Mouse (Mus musculus): ENCODE measurements at regions not wholly inside any gene's neighbourhood (a gene's known extent, or its start where the extent isn't known, plus 50 kb on each side); places are given as distances from the start of the nearest gene placed in this dataset.

- no peak for ATAC-seq (ENCODE audit: insufficient number of reproducible peaks, low FRiP score, low TSS enrichment, low read depth)
- 39% methylated on average over 2 of the region's 2 CpGs for WGBS
- no peak for DNase-seq (ENCODE audit: low spot score)
- H3K4me1 ChIP-seq (ENCODE audit: control insufficient read depth, insufficient read depth, low read length), result no peaks in the 10 kb centered on the region
- no peak overlapping the region for H3K4me3 ChIP-seq (ENCODE audit: low read depth, low read length)
- H3K4me2 ChIP-seq (ENCODE audit: low read depth, severe bottlenecking), result no peak overlapping the region
- H3K27ac ChIP-seq (replicated peaks; ENCODE audit: low read depth, low read length), result no peak overlapping the region
- H3K9ac ChIP-seq (ENCODE audit: low read length), result no peak overlapping the region
- no peaks in the 10 kb centered on the region for H3K36me3 ChIP-seq (ENCODE audit: control insufficient read depth, insufficient read depth, low read length)
- no peaks in the 10 kb centered on the region for H3K27me3 ChIP-seq (ENCODE audit: control insufficient read depth, insufficient read depth, low read length)
- H3K9me3 ChIP-seq (ENCODE audit: control insufficient read depth, low read length), result no peaks in the 10 kb centered on the region
These were observed 525.6 kb upstream of the Man1a start for GRCm38 (mm10) chr10:54601993-54602392.

GRCm38 (mm10) chr10:54595072-54595471, 518.7 kb upstream of the Man1a start:
- Histone ChIP-seq H3K4me3 (ENCODE audit: low read depth, low read length) (no peak overlapping the region), H3K4me1 (ENCODE audit: control insufficient read depth, insufficient read depth, low read length) (no peaks in the 10 kb centered on the region), H3K4me2 (ENCODE audit: low read depth, severe bottlenecking) (no peak overlapping the region), H3K9me3 (ENCODE audit: control insufficient read depth, low read length) (no peaks in the 10 kb centered on the region), H3K27ac (replicated peaks; ENCODE audit: low read depth, low read length) (no peak overlapping the region), H3K27me3 (ENCODE audit: control insufficient read depth, insufficient read depth, low read length) (no peaks in the 10 kb centered on the region), H3K9ac (ENCODE audit: low read length) (no peak overlapping the region), H3K36me3 (ENCODE audit: control insufficient read depth, insufficient read depth, low read length) (no peaks in the 10 kb centered on the region)
- DNase-seq (ENCODE audit: low spot score) (no peak), ATAC-seq (ENCODE audit: insufficient number of reproducible peaks, low FRiP score, low TSS enrichment, low read depth) (no peak)
- 50% methylated on average over 2 of the region's 2 CpGs for WGBS

GRCm38 (mm10) chr10:54558636-54559035, 482.2 kb upstream of the Man1a start:
- no peaks in the 10 kb centered on the region for H3K36me3 ChIP-seq (ENCODE audit: control insufficient read depth, insufficient read depth, low read length)
- WGBS, result 61% methylated on average over 4 of the region's 4 CpGs
- no peaks in the 10 kb centered on the region for H3K4me1 ChIP-seq (ENCODE audit: control insufficient read depth, insufficient read depth, low read length)
- DNase-seq (ENCODE audit: low spot score), result no peak
- no peak overlapping the region for H3K27ac ChIP-seq (replicated peaks; ENCODE audit: low read depth, low read length)
- no peak overlapping the region for H3K9ac ChIP-seq (ENCODE audit: low read length)
- H3K4me3 ChIP-seq (ENCODE audit: low read depth, low read length), result no peak overlapping the region
- H3K4me2 ChIP-seq (ENCODE audit: low read depth, severe bottlenecking), result no peak overlapping the region
- no peaks in the 10 kb centered on the region for H3K27me3 ChIP-seq (ENCODE audit: control insufficient read depth, insufficient read depth, low read length)
- no peaks in the 10 kb centered on the region for H3K9me3 ChIP-seq (ENCODE audit: control insufficient read depth, low read length)
- ATAC-seq (ENCODE audit: insufficient number of reproducible peaks, low FRiP score, low TSS enrichment, low read depth), result no peak

- Histone ChIP-seq H3K4me1 (ENCODE audit: control insufficient read depth, insufficient read depth, low read length) (no peaks in the 10 kb centered on the region), H3K36me3 (ENCODE audit: control insufficient read depth, insufficient read depth, low read length) (no peaks in the 10 kb centered on the region), H3K9ac (ENCODE audit: low read length) (no peak overlapping the region), H3K9me3 (ENCODE audit: control insufficient read depth, low read length) (no peaks in the 10 kb centered on the region), H3K27me3 (ENCODE audit: control insufficient read depth, insufficient read depth, low read length) (no peaks in the 10 kb centered on the region), H3K4me3 (ENCODE audit: low read depth, low read length) (no peak overlapping the region), H3K27ac (replicated peaks; ENCODE audit: low read depth, low read length) (no peak overlapping the region), H3K4me2 (ENCODE audit: low read depth, severe bottlenecking) (no peak overlapping the region)
- 80% methylated on average over 6 of the region's 6 CpGs for WGBS
- no peak for DNase-seq (ENCODE audit: low spot score)
- ATAC-seq (ENCODE audit: insufficient number of reproducible peaks, low FRiP score, low TSS enrichment, low read depth), result no peak
These were observed 475.5 kb upstream of the Man1a start for GRCm38 (mm10) chr10:54551734-54552397.

- no peaks in the 10 kb centered on the region for H3K27me3 ChIP-seq (ENCODE audit: control insufficient read depth, insufficient read depth, low read length)
- WGBS, result 93% methylated on average over 2 of the region's 2 CpGs
- no peak for ATAC-seq (ENCODE audit: insufficient number of reproducible peaks, low FRiP score, low TSS enrichment, low read depth)
These were observed 474.3 kb upstream of the Man1a start for GRCm38 (mm10) chr10:54550665-54551064.

GRCm38 (mm10) chr10:54548977-54549376, 472.6 kb upstream of the Man1a start:
- Histone ChIP-seq H3K4me1 (ENCODE audit: control insufficient read depth, insufficient read depth, low read length) (no peaks in the 10 kb centered on the region), H3K27ac (replicated peaks; ENCODE audit: low read depth, low read length) (no peak overlapping the region), H3K4me2 (ENCODE audit: low read depth, severe bottlenecking) (no peak overlapping the region), H3K36me3 (ENCODE audit: control insufficient read depth, insufficient read depth, low read length) (no peaks in the 10 kb centered on the region), H3K27me3 (ENCODE audit: control insufficient read depth, insufficient read depth, low read length) (no peaks in the 10 kb centered on the region), H3K4me3 (ENCODE audit: low read depth, low read length) (no peak overlapping the region), H3K9me3 (ENCODE audit: control insufficient read depth, low read length) (no peaks in the 10 kb centered on the region), H3K9ac (ENCODE audit: low read length) (no peak overlapping the region)
- 86% methylated on average over 2 of the region's 2 CpGs for WGBS
- DNase-seq (ENCODE audit: low spot score), result no peak
- ATAC-seq (ENCODE audit: insufficient number of reproducible peaks, low FRiP score, low TSS enrichment, low read depth), result no peak

More at GRCm38 (mm10) chr10:54550665-54551064, 474.3 kb upstream of the Man1a start:
- Histone ChIP-seq H3K4me2 (ENCODE audit: low read depth, severe bottlenecking) (no peak overlapping the region), H3K27ac (replicated peaks; ENCODE audit: low read depth, low read length) (no peak overlapping the region), H3K36me3 (ENCODE audit: control insufficient read depth, insufficient read depth, low read length) (no peaks in the 10 kb centered on the region), H3K4me3 (ENCODE audit: low read depth, low read length) (no peak overlapping the region), H3K9ac (ENCODE audit: low read length) (no peak overlapping the region), H3K9me3 (ENCODE audit: control insufficient read depth, low read length) (no peaks in the 10 kb centered on the region), H3K4me1 (ENCODE audit: control insufficient read depth, insufficient read depth, low read length) (no peaks in the 10 kb centered on the region)
- DNase-seq (ENCODE audit: low spot score), result no peak

GRCm38 (mm10) chr10:54548526-54548925, 472.1 kb upstream of the Man1a start:
- no peak overlapping the region for H3K27ac ChIP-seq (replicated peaks; ENCODE audit: low read depth, low read length)
- H3K4me2 ChIP-seq (ENCODE audit: low read depth, severe bottlenecking), result no peak overlapping the region
- peak; percentile 54; the same call in 1 of the 2 replicates for ATAC-seq (ENCODE audit: insufficient number of reproducible peaks, low FRiP score, low TSS enrichment, low read depth)
- no peaks in the 10 kb centered on the region for H3K9me3 ChIP-seq (ENCODE audit: control insufficient read depth, low read length)
- no peaks in the 10 kb centered on the region for H3K4me1 ChIP-seq (ENCODE audit: control insufficient read depth, insufficient read depth, low read length)
- 76% methylated on average over 1 of the region's 1 CpGs for WGBS
- no peaks in the 10 kb centered on the region for H3K36me3 ChIP-seq (ENCODE audit: control insufficient read depth, insufficient read depth, low read length)
- H3K27me3 ChIP-seq (ENCODE audit: control insufficient read depth, insufficient read depth, low read length), result no peaks in the 10 kb centered on the region
- no peak for DNase-seq (ENCODE audit: low spot score)
- no peak overlapping the region for H3K9ac ChIP-seq (ENCODE audit: low read length)
- H3K4me3 ChIP-seq (ENCODE audit: low read depth, low read length), result no peak overlapping the region

- no peak for DNase-seq (ENCODE audit: low spot score)
- 96% methylated on average over 7 of the region's 7 CpGs for WGBS
- H3K27me3 ChIP-seq (ENCODE audit: control insufficient read depth, insufficient read depth, low read length), result no peaks in the 10 kb centered on the region
These were observed 456.2 kb upstream of the Man1a start for GRCm38 (mm10) chr10:54532581-54532980.

GRCm38 (mm10) chr10:54510776-54511175, 434.4 kb upstream of the Man1a start:
- DNase-seq (ENCODE audit: low spot score), result no peak
- no peaks in the 10 kb centered on the region for H3K36me3 ChIP-seq (ENCODE audit: control insufficient read depth, insufficient read depth, low read length)
- H3K9me3 ChIP-seq (ENCODE audit: control insufficient read depth, low read length), result no peaks in the 10 kb centered on the region
- H3K27ac ChIP-seq (replicated peaks; ENCODE audit: low read depth, low read length), result no peak overlapping the region
- no peak overlapping the region for H3K4me2 ChIP-seq (ENCODE audit: low read depth, severe bottlenecking)
- no peak overlapping the region for H3K9ac ChIP-seq (ENCODE audit: low read length)
- no peaks in the 10 kb centered on the region for H3K4me1 ChIP-seq (ENCODE audit: control insufficient read depth, insufficient read depth, low read length)
- H3K4me3 ChIP-seq (ENCODE audit: low read depth, low read length), result no peak overlapping the region
- no peak for ATAC-seq (ENCODE audit: insufficient number of reproducible peaks, low FRiP score, low TSS enrichment, low read depth)
- no peaks in the 10 kb centered on the region for H3K27me3 ChIP-seq (ENCODE audit: control insufficient read depth, insufficient read depth, low read length)

More at GRCm38 (mm10) chr10:54532581-54532980, 456.2 kb upstream of the Man1a start:
- peaks cover 6% of the 10 kb centered on the region; the same call in 1 of the 2 replicates for H3K9me3 ChIP-seq (ENCODE audit: control insufficient read depth, low read length)
- H3K4me3 ChIP-seq (ENCODE audit: low read depth, low read length), result no peak overlapping the region
- ATAC-seq (ENCODE audit: insufficient number of reproducible peaks, low FRiP score, low TSS enrichment, low read depth), result no peak
- no peak overlapping the region for H3K4me2 ChIP-seq (ENCODE audit: low read depth, severe bottlenecking)
- no peak overlapping the region for H3K27ac ChIP-seq (replicated peaks; ENCODE audit: low read depth, low read length)
- H3K4me1 ChIP-seq (ENCODE audit: control insufficient read depth, insufficient read depth, low read length), result no peaks in the 10 kb centered on the region
- no peaks in the 10 kb centered on the region for H3K36me3 ChIP-seq (ENCODE audit: control insufficient read depth, insufficient read depth, low read length)
- no peak overlapping the region for H3K9ac ChIP-seq (ENCODE audit: low read length)

All from limb, embryonic 11.5 days (tissue).